11 mouse cellular contexts compared by ENCODE assay signal in genomic region chr4:88680362-88680761, GRCm38 (mm10). TPM values are rescaled to one million over a fixed set of nuclear protein-coding genes. Genes with fewer than 3 reads are reported as not detected.
A peak's percentile ranks its signal among the peaks of the same experiment; 100 is the strongest.
DNase-seq lines count a peak whose midpoint lies in the region; ATAC-seq and TF ChIP-seq lines count a peak whose summit lies in the region.
"Had no signal": no experiment of that assay in that cellular context is flagged by ENCODE, and none has a peak within 500 bp of the region (broad histone marks: within the 10 kb centered on the region; RNA-seq: fewer than 3 reads in every experiment).

No protein-coding gene starts in this region.

- ATAC-seq in hindbrain, postnatal 0 days = no peak
- no peak for ATAC-seq in hindbrain, embryonic 12.5 days (ENCODE audit: low FRiP score)

- no peaks in the 10 kb centered on the region for H3K4me1 ChIP-seq in hindbrain, postnatal 0 days (ENCODE audit: insufficient read depth, low read length)
- no peaks in the 10 kb centered on the region for H3K4me1 ChIP-seq in hindbrain, embryonic 10.5 days (replicated peaks)
- no peaks in the 10 kb centered on the region for H3K4me1 ChIP-seq in hindbrain, embryonic 12.5 days

- H3K36me3 ChIP-seq in hindbrain, postnatal 0 days (ENCODE audit: insufficient read depth, low read length) = no peaks in the 10 kb centered on the region
- no peaks in the 10 kb centered on the region for H3K36me3 ChIP-seq in hindbrain, embryonic 10.5 days
- H3K36me3 ChIP-seq in hindbrain, embryonic 12.5 days = no peaks in the 10 kb centered on the region

- whole genome bisulfite sequencing in hindbrain, postnatal 0 days = 52% methylated on average over 8 of the region's 8 CpGs
- 56% methylated on average over 8 of the region's 8 CpGs for WGBS in hindbrain, embryonic 10.5 days
- WGBS in hindbrain, embryonic 12.5 days = 55% methylated on average over 8 of the region's 8 CpGs

- H3K9me3 ChIP-seq in hindbrain, postnatal 0 days (ENCODE audit: low read length) = no peaks in the 10 kb centered on the region
- H3K9me3 ChIP-seq in hindbrain, embryonic 10.5 days = no peaks in the 10 kb centered on the region
- no peaks in the 10 kb centered on the region for H3K9me3 ChIP-seq in hindbrain, embryonic 12.5 days (replicated peaks)

- no peak overlapping the region for H3K9ac ChIP-seq in hindbrain, postnatal 0 days (replicated peaks; ENCODE audit: low read length)
- H3K9ac ChIP-seq in hindbrain, embryonic 12.5 days = no peak overlapping the region

- peak; percentile 63 for TF ChIP-seq CTCF in hindbrain, postnatal 0 days (IDR thresholded peaks at IDR 0.05; ENCODE audit: low read depth)

- DNase-seq in hindbrain, postnatal 0 days (ENCODE audit: low spot score) = peak; percentile 43
- no peak for DNase-seq in hindbrain, embryonic 10.5 days (ENCODE audit: low spot score)
- DNase-seq in right cerebral cortex, adult 18-20 months = peak; percentile 8
- DNase-seq in right cerebral cortex, postnatal 25 days = no peak
- DNase-seq in c-Kit-positive CD71-positive TER-119-positive erythroid progenitor cells, embryonic 14.5 days (ENCODE audit: low spot score) = peak; percentile 12
- peak; percentile 69 for DNase-seq in naive thymus-derived CD4-positive, alpha-beta T cell, adult 2 months (ENCODE audit: low read depth)
- DNase-seq in adrenal gland, postnatal 25 days = no peak

- H3K27ac ChIP-seq in hindbrain, postnatal 0 days = no peak overlapping the region
- no peak overlapping the region for H3K27ac ChIP-seq in hindbrain, embryonic 10.5 days
- no peak overlapping the region for H3K27ac ChIP-seq in hindbrain, embryonic 12.5 days
- H3K27ac ChIP-seq: macrophage had no signal

- H3K4me3 ChIP-seq in hindbrain, postnatal 0 days (ENCODE audit: low read length) = no peak overlapping the region
- no peak overlapping the region for H3K4me3 ChIP-seq in hindbrain, embryonic 10.5 days
- H3K4me3 ChIP-seq in hindbrain, embryonic 12.5 days = no peak overlapping the region

- H3K27me3 ChIP-seq in hindbrain, postnatal 0 days (ENCODE audit: insufficient read depth, low read length) = no peaks in the 10 kb centered on the region
- no peaks in the 10 kb centered on the region for H3K27me3 ChIP-seq in hindbrain, embryonic 10.5 days (ENCODE audit: insufficient read depth, poor library complexity, severe bottlenecking)
- no peaks in the 10 kb centered on the region for H3K27me3 ChIP-seq in hindbrain, embryonic 12.5 days

- H3K4me2 ChIP-seq in hindbrain, postnatal 0 days (ENCODE audit: low read depth, low read length) = no peak overlapping the region
- no peak overlapping the region for H3K4me2 ChIP-seq in hindbrain, embryonic 12.5 days (replicated peaks)

RNA-seq across cellular contexts. Expression of gene Ifna2, which starts 3.4 kb away (rescaled TPM):
- total RNA-seq in hindbrain, postnatal 0 days (2014; rRNA removed) = not detected in 2 replicates
- not detected in 2 replicates for polyA plus RNA-seq in hindbrain, postnatal 0 days (2015; fragmentation: Nextera tagmentation; extraction: Ambion mirVana)
- polyA plus RNA-seq in hindbrain, embryonic 10.5 days (2016; fragmentation: Nextera tagmentation; extraction: Ambion mirVana) = not detected in 2 replicates
- total RNA-seq in adrenal gland, postnatal 25 days (2021) = not detected in 2 replicates
- polyA plus RNA-seq in hindbrain, embryonic 12.5 days (2016; fragmentation: Nextera tagmentation; extraction: Ambion mirVana) = not detected in 2 replicates
- total RNA-seq: heart, postnatal 14 days had no signal
- polyA plus RNA-seq: macrophage; stomach, embryonic 16.5 days had no signal

RNA-seq across cellular contexts. Expression of gene Ifna16, which starts 3.6 kb away (rescaled TPM):
- not detected in 2 replicates for total RNA-seq in hindbrain, postnatal 0 days (2014; rRNA removed)
- polyA plus RNA-seq in hindbrain, postnatal 0 days (2015; fragmentation: Nextera tagmentation; extraction: Ambion mirVana) = not detected in 2 replicates
- polyA plus RNA-seq in hindbrain, embryonic 10.5 days (2016; fragmentation: Nextera tagmentation; extraction: Ambion mirVana) = not detected in 2 replicates
- not detected in 2 replicates for total RNA-seq in adrenal gland, postnatal 25 days (2021)
- polyA plus RNA-seq in hindbrain, embryonic 12.5 days (2016; fragmentation: Nextera tagmentation; extraction: Ambion mirVana) = not detected in 2 replicates
- total RNA-seq: heart, postnatal 14 days had no signal
- polyA plus RNA-seq: macrophage; stomach, embryonic 16.5 days had no signal

RNA-seq across cellular contexts. Expression of gene Ifnab, which starts 10.8 kb away (rescaled TPM):
- not detected in 2 replicates for total RNA-seq in hindbrain, postnatal 0 days (2014; rRNA removed)
- polyA plus RNA-seq in hindbrain, postnatal 0 days (2015; fragmentation: Nextera tagmentation; extraction: Ambion mirVana) = not detected in 2 replicates
- polyA plus RNA-seq in hindbrain, embryonic 10.5 days (2016; fragmentation: Nextera tagmentation; extraction: Ambion mirVana) = not detected in 2 replicates
- not detected in 2 replicates for total RNA-seq in adrenal gland, postnatal 25 days (2021)
- polyA plus RNA-seq in hindbrain, embryonic 12.5 days (2016; fragmentation: Nextera tagmentation; extraction: Ambion mirVana) = not detected in 2 replicates
- total RNA-seq: heart, postnatal 14 days had no signal
- polyA plus RNA-seq: macrophage; stomach, embryonic 16.5 days had no signal

RNA-seq across cellular contexts. Expression of gene Ifna13, which starts 36.1 kb away (rescaled TPM):
- not detected in 2 replicates for total RNA-seq in hindbrain, postnatal 0 days (2014; rRNA removed)
- not detected in 2 replicates for polyA plus RNA-seq in hindbrain, postnatal 0 days (2015; fragmentation: Nextera tagmentation; extraction: Ambion mirVana)
- not detected in 2 replicates for polyA plus RNA-seq in hindbrain, embryonic 10.5 days (2016; fragmentation: Nextera tagmentation; extraction: Ambion mirVana)
- total RNA-seq in adrenal gland, postnatal 25 days (2021) = not detected in 2 replicates
- not detected in 2 replicates for polyA plus RNA-seq in hindbrain, embryonic 12.5 days (2016; fragmentation: Nextera tagmentation; extraction: Ambion mirVana)
- total RNA-seq: heart, postnatal 14 days had no signal
- polyA plus RNA-seq: macrophage; stomach, embryonic 16.5 days had no signal

RNA-seq across cellular contexts. Expression of gene Gm26566, which starts 41.2 kb away (rescaled TPM):
- total RNA-seq in hindbrain, postnatal 0 days (2014; rRNA removed) = 0.18 and 2.2 TPM in 2 replicates
- 1.4 and 1.5 TPM in 2 replicates for polyA plus RNA-seq in hindbrain, postnatal 0 days (2015; fragmentation: Nextera tagmentation; extraction: Ambion mirVana)
- 0.68 and 1.3 TPM in 2 replicates for polyA plus RNA-seq in hindbrain, embryonic 10.5 days (2016; fragmentation: Nextera tagmentation; extraction: Ambion mirVana)
- total RNA-seq in adrenal gland, postnatal 25 days (2021) = 0.73 and 0.95 TPM in 2 replicates
- 1.4 and 1.9 TPM in 2 replicates for polyA plus RNA-seq in hindbrain, embryonic 12.5 days (2016; fragmentation: Nextera tagmentation; extraction: Ambion mirVana)
- polyA plus RNA-seq: macrophage had no signal

Comparison
In these comparisons a context has a peak if more than half of its experiments do, and no peak if none do; other contexts are left out.
1. DNase-seq: peak in hindbrain, postnatal 0 days (single experiment), right cerebral cortex, adult 18-20 months (single experiment), c-Kit-positive CD71-positive TER-119-positive erythroid progenitor cells, embryonic 14.5 days (single experiment) and naive thymus-derived CD4-positive, alpha-beta T cell, adult 2 months (single experiment); none in hindbrain, embryonic 10.5 days (single experiment), right cerebral cortex, postnatal 25 days (single experiment) and adrenal gland, postnatal 25 days (single experiment).